In the genomic region with DNA sequence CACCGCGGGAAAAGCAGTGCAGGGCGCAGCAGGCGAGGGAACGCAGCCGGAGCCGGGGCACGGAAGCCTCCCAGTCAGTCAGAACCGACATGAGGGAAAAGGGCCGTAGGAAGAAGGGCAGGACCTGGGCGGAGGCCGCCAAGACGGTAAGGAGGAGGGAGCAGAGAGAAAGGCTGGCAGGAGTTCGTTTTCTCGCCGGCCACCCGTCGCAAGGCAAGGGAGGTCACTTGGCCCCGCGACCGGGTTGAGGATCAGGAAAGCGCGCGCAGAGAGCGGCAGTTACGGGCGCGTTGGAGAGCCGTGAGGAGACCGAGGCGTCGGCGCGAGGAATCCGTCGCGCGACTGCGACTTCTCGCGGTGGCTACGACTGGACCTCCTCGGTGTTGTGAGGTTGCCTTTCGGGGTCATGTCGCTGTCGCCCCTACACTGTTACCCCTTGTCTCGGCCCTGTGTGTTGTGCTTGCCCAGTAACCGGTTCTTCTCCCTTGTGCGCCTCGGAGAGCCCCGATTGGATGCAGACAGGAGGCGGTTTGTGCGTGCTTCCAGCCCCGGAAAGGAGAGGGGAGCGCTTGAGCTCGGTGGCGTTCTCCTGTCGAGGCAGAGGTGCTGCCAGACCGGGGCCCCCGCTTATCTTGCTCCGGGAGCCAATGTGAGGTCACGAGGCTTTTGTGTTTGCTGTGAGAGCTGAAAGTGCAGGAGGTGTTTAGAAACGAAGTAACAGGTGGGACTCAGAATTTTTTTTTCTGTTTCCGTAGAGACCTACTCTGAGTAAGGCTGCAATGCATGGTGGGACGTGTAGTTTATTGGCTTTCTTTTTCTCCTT, we compare ENCODE assay signal across 8 mouse cellular contexts. TPM values are rescaled to one million over a fixed set of nuclear protein-coding genes. Genes with fewer than 3 reads are reported as not detected.
DNase-seq lines count a peak whose midpoint lies in the region; ATAC-seq and TF ChIP-seq lines count a peak whose summit lies in the region.

No protein-coding gene starts in this region.

- H3K79me2 ChIP-seq in liver, adult 2 months (ENCODE audit: control insufficient read depth, insufficient read depth, low read length): peaks cover 14% of the 10 kb centered on the region; the same call in 1 of the 2 replicates

- peak overlapping the region; percentile 99 for H3K27ac ChIP-seq in heart, embryonic 11.5 days (ENCODE audit: low read depth, low read length)
- peak overlapping the region; percentile 99 for H3K27ac ChIP-seq in kidney, embryonic 15.5 days
- H3K27ac ChIP-seq in liver, adult 2 months (replicated peaks; ENCODE audit: insufficient read depth, low read depth, low read length): peak overlapping the region; percentile 85

- TF ChIP-seq CTCF in liver, adult 2 months (IDR thresholded peaks at IDR 0.05; ENCODE audit: low read depth, low read length): no peak

- H3K4me3 ChIP-seq in erythroblast, embryonic 14.5 days (replicated peaks): peak overlapping the region; percentile 100
- peak overlapping the region; percentile 95 for H3K4me3 ChIP-seq in heart, embryonic 11.5 days (ENCODE audit: low read depth, low read length)
- H3K4me3 ChIP-seq in kidney, embryonic 15.5 days (replicated peaks): peak overlapping the region; percentile 97
- H3K4me3 ChIP-seq in liver, adult 2 months (ENCODE audit: insufficient read depth, low read depth, low read length): peak overlapping the region; percentile 97

- peak; percentile 42; the same call in 1 of the 2 replicates for TF ChIP-seq POLR2A in liver, adult 2 months (IDR thresholded peaks at IDR 0.05; ENCODE audit: extremely low read depth, insufficient read depth, low read length)

- H3K4me1 ChIP-seq in erythroblast, embryonic 14.5 days (ENCODE audit: control insufficient read depth): peaks cover 46% of the 10 kb centered on the region
- H3K4me1 ChIP-seq in heart, embryonic 11.5 days (ENCODE audit: control insufficient read depth, insufficient read depth, low read length): no peaks in the 10 kb centered on the region; the same call in 1 of the 2 replicates
- peaks cover 18% of the 10 kb centered on the region for H3K4me1 ChIP-seq in kidney, embryonic 15.5 days
- peaks cover 26% of the 10 kb centered on the region for H3K4me1 ChIP-seq in liver, adult 2 months (ENCODE audit: control insufficient read depth, insufficient read depth, low read length)

- no peaks in the 10 kb centered on the region for H3K9me3 ChIP-seq in erythroblast, embryonic 14.5 days (ENCODE audit: control insufficient read depth, low read length)
- H3K9me3 ChIP-seq in heart, embryonic 11.5 days (replicated peaks; ENCODE audit: control insufficient read depth, low read length): no peaks in the 10 kb centered on the region
- H3K9me3 ChIP-seq in kidney, embryonic 15.5 days (replicated peaks): no peaks in the 10 kb centered on the region

- under 1% methylated on average over 65 of the region's 65 CpGs for WGBS in heart, embryonic 11.5 days (ENCODE audit: insufficient replicate concordance)
- under 1% methylated on average over 65 of the region's 65 CpGs for WGBS in kidney, embryonic 15.5 days
- under 1% methylated on average over 65 of the region's 65 CpGs for WGBS in liver, adult 2 months

- ATAC-seq in heart, embryonic 11.5 days (replicated peaks; ENCODE audit: insufficient number of reproducible peaks, low FRiP score, low TSS enrichment): peak; percentile 50
- peak; percentile 64 for ATAC-seq in kidney, embryonic 15.5 days (replicated peaks; ENCODE audit: low FRiP score)
- ATAC-seq in monocyte, adult 5-6 weeks (replicated peaks; ENCODE audit: insufficient number of reproducible peaks, low FRiP score, low TSS enrichment, poor library complexity, severe bottlenecking): peak; percentile 45

- H3K9ac ChIP-seq in heart, embryonic 11.5 days (ENCODE audit: low read depth, low read length): peak overlapping the region; percentile 99
- peak overlapping the region; percentile 96 for H3K9ac ChIP-seq in kidney, embryonic 15.5 days
- H3K9ac ChIP-seq in liver, adult 2 months (ENCODE audit: low read depth, low read length): peak overlapping the region; percentile 94

- no peaks in the 10 kb centered on the region for H3K27me3 ChIP-seq in erythroblast, embryonic 14.5 days (ENCODE audit: control insufficient read depth)
- no peaks in the 10 kb centered on the region for H3K27me3 ChIP-seq in heart, embryonic 11.5 days (ENCODE audit: control insufficient read depth, insufficient read depth, low read length)
- H3K27me3 ChIP-seq in kidney, embryonic 15.5 days: no peaks in the 10 kb centered on the region
- H3K27me3 ChIP-seq in liver, adult 2 months (ENCODE audit: control insufficient read depth, insufficient read depth, low read length): no peaks in the 10 kb centered on the region

- DNase-seq in CD4-positive helper T cell, adult 2 months (ENCODE audit: low read depth, low spot score): peak; percentile 84
- DNase-seq in brain, embryonic 18.5 days (ENCODE audit: low read depth, low spot score): peak; percentile 45
- DNase-seq in liver, adult 2 months (ENCODE audit: extremely low read depth, low read depth, low spot score): peak; percentile 86
- DNase-seq in spleen, postnatal 36 days (ENCODE audit: low spot score in 2 of 2): peak; percentile 68 to 77

- peak overlapping the region; percentile 68 for H3K4me2 ChIP-seq in heart, embryonic 11.5 days
- peak overlapping the region; percentile 57 for H3K4me2 ChIP-seq in kidney, embryonic 15.5 days

- peaks cover 32% of the 10 kb centered on the region for H3K36me3 ChIP-seq in erythroblast, embryonic 14.5 days (ENCODE audit: control insufficient read depth)
- 0 out of 2 replicates have a peak, but pooled peaks cover 2% of the 10 kb centered on the region for H3K36me3 ChIP-seq in heart, embryonic 11.5 days (ENCODE audit: control insufficient read depth, insufficient read depth, low read length)
- H3K36me3 ChIP-seq in kidney, embryonic 15.5 days: peaks cover 6% of the 10 kb centered on the region
- peaks cover 2% of the 10 kb centered on the region; the same call in 1 of the 2 replicates for H3K36me3 ChIP-seq in liver, adult 2 months (ENCODE audit: control insufficient read depth, insufficient read depth, low read length)

RNA-seq across cellular contexts. Expression of gene Asxl2, which starts 0.6 kb away (rescaled TPM):
- 0.64 and 1.1 TPM in 2 replicates for polyA plus RNA-seq in erythroblast, embryonic 14.5 days (2012)
- 19.4 and 21.3 TPM in 2 replicates for polyA plus RNA-seq in heart, embryonic 11.5 days (2014; fragmentation: Nextera tagmentation; extraction: Ambion mirVana)
- 19.1 and 20.0 TPM in 2 replicates for polyA plus RNA-seq in kidney, embryonic 15.5 days (2015; fragmentation: Nextera tagmentation; extraction: Ambion mirVana)
- total RNA-seq in liver, adult 2 months (2014; rRNA removed): 18.3 and 18.6 TPM in 2 replicates
- 3.7 and 4.2 TPM in 2 replicates for polyA plus RNA-seq in liver, adult 2 months (2012; rRNA removed)
- 29.1 to 67.5 TPM (median 32.2 TPM) in 3 replicates for total RNA-seq in monocyte, adult 5-6 weeks (2017)

Comparison
In these comparisons a context has a peak if more than half of its experiments do, and no peak if none do; other contexts are left out.
1. Peak in every context shown above with its lines: DNase-seq, ATAC-seq, H3K4me3 ChIP-seq and H3K27ac ChIP-seq.